Mouse (Mus musculus) urinary bladder, adult 18-20 months (tissue): ENCODE measurements around the gene Kctd10.

Experiments
- DNase-seq, 2 experiments: peaks; one replicate each; pipeline ENCODE4 v3.0.0; 2022; ENCODE audit warnings: low spot score in 2 of 2, mixed read lengths in 2 of 2

Gene Kctd10

DNA sequence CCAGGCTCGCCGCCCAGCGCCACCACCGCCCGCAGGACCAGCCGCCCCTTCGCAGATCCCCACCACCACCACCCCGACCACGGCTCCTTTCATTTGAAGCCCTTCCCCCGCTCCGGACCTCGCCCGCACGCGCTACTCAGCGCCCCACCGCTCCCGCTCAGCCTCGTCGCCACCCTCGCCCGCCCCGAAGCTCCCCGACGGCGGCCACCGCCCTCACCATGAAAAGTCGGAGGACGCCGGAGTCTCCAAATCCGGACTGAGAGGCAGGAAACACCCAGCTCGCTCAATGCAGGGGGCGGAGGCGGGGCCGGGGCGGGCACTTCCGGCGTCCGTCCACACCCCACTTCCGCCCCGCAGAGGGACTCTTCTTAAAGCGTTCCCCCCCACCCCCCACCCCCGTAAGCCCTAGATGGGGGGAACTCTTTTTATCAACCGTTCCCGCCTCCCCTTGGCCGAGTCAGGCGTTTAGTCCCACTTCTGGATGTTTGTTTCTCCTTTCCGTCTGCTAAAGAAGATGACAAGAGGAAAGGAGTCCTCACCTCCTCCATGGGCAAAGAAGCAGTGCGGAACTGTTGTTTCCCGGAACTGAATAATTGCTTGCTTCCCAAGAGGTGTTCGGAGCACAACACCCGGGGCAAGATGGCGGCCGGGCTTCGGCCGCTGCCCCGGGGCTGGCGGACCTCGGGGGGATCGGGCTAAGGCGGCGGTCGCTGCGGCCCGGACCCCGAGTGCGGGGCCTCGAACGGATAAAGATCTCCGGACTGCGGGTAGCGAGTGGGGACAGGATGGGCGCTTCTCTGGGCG, at the start of gene Kctd10, which contains the start of gene Ube3b:
Gene Kctd10, minus strand, starts transcription at position 300 of the 804 bp plus-strand sequence.
Gene Ube3b, plus strand, starts transcription at position 399 of the 804 bp plus-strand sequence.
- DNase-seq = peak; percentile 75 to 78

GRCm38 (mm10) chr5:114429781-114430180, 49.5 kb upstream of the Kctd10 start:
- DNase-seq = no peak

GRCm38 (mm10) chr5:114428621-114429020, 48.3 kb upstream of the Kctd10 start:
- no peak for DNase-seq

DNA sequence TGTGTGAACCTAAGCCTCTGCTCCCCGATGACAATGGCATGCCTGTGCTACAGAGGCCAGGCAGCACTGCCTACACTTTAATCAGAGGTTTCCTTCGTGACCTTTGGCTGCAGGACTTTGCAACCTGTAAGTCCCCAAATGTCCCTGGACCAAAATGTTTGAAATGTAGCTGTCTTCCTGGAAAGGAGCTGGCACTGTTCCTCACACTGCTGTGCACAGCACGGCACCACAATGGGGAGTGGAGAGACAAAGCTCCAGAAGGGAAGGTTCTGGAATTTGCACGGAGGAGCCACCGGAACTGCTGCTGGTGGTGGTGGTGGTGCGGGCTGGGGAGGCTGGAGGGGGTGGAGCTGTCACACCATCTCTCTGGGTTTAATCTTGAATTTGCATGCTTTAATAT, 46.4 kb upstream of the Kctd10 start:
- DNase-seq = no peak

DNA sequence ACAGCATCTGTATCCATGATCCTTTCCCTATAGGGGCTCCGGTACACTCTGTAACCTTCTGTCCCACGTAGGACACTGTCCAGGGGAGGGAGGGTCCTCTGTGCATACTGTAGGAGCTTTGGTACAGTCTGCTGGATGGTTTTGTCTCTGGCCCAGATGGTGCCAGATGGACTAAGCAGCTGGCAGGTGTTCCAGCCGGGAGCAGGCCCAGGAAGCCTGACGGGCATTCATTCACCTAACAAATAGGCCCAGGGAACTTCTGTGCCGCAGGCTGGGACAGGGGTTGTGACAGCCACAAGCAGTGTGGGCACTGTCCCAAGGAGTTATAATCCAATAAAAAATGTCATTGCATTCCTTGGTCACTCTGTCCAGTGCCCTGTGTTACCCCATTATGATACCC, 43.7 kb upstream of the Kctd10 start:
- DNase-seq = no peak

- no peak for DNase-seq
These were observed 42.3 kb upstream of the Kctd10 start for GRCm38 (mm10) chr5:114422591-114422990.

DNA sequence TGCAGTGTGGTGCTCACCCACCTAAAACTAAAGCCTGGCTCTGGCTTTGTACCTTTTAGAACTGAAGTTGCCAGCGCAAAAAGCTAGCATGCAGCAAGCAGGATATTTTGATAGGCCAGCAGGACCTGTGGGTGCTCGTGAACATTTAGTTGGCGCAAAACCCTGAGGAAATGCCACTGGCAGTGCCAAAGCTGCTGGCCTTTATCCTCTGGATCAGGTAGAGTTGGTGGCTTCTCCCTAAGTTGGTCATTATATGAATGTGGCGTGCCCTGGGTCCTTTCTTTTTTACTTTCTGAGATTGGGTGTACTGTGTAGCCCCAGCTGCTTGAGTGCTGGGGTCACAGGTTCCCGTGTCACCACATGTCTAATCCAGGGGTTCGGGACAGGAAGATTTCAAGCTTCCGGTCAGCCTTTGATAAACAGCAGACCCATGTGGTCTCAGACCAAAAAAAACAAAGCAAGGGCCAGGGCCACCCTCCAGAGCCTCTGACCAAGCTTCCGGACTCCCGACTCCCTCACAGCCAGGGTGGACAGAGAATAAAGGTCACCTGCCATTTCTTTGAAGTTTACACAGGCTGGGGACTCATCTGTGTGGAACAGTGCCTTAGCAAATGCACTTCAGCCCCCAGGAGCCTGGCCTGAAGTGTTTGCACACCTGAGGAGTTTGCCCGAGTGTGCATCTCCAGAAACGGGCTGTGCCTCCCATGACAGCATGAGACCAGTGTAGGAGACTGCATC, 41.4 kb upstream of the Kctd10 start:
- no peak for DNase-seq

DNA sequence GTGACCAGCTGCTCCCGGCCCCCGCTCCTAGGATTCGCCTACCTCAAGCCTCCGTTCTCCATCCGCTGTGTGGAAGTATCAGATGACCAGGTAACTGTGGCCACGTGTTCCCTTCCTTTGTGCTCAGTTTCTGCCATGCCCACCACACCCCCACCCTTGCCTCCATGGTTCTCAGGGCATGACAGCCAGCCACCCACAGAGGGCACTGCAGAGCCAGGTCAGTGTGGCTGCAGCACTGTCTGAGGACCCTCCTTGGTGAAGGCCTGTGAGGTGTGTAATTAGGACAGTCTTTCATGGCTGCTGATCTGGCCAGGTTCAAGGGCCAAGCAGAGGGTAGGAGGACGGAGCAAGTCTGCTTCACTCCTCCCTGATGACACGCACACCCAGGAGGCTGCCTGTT, 38.2 kb upstream of the Kctd10 start:
- no peak for DNase-seq

DNA sequence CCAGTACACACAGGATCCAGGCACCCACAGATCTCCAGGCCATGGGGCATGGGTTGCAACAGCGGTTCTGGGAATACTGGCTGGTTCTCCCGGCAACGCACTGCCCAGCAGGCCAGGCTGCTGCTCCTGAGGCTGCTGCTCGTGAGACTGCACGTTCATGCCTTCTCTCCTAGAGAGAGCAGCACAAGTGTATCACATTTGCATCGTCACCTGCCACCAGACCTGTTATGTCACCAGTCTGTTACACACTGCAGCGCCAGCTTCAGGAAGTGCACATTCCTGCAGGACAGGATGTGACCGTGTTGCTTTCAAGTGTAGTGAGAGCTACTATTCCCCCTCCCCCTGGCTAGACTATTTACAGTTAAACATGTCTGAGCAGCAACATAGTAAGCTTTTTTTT, 36.5 kb upstream of the Kctd10 start:
- no peak for DNase-seq

- DNase-seq = no peak
These were observed 35.3 kb upstream of the Kctd10 start for GRCm38 (mm10) chr5:114415606-114416005.

DNA sequence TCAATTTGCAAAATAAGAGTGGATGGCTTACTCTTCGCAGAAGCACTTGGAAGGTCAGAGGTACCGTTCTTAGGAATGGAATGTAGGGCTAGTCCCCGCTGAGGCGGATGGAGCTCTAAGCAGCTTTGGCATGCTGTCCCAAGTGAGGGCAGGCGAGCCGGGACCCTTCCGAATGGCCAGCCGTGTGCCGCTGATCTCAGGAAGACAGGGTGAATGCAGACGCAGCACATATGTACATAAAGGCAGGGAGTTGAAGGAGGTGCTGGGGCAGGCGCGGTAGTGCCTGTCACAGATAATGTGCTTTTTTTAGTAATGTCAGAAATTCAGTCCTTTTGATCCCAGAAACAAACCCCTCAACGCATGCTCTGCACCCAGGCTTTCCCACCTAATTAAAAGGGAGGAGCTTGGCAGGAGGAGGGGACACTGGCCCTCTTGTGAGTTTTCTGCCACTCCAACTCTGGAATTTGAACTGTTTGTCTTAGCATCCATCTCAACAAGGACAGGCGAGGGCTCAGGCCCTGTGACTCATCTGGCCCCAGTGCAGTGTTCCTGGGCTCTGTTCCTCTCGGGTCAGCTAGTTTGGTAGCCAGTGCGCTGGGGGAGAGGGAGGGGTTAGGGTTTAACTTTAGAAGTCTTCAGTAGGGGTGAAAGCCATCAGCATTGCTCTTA, 32.9 kb upstream of the Kctd10 start:
- peak in 1 of 2 experiments; percentile 10 for DNase-seq

GRCm38 (mm10) chr5:114412361-114412998, 32.2 kb upstream of the Kctd10 start:
- no peak for DNase-seq

DNA sequence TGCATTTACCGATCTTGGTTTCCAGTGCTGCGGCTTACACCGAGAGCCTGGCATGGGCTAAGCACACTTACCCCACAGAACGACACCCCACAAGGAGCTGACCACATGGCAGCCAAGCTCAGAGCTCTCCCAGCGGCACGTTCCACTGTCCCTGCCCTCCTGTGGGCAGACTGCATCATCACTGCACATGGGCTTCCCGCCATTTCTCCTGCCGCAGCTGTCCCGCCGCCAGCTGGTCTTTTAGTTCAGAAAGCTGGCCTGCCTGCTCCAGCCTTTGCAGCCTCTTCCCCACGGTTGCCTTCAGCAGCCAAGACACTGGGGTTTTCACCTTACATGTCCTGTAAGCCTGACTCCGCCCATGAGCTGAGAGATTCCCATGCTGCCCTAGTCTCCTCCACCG, 30.1 kb upstream of the Kctd10 start:
- DNase-seq = no peak

DNA sequence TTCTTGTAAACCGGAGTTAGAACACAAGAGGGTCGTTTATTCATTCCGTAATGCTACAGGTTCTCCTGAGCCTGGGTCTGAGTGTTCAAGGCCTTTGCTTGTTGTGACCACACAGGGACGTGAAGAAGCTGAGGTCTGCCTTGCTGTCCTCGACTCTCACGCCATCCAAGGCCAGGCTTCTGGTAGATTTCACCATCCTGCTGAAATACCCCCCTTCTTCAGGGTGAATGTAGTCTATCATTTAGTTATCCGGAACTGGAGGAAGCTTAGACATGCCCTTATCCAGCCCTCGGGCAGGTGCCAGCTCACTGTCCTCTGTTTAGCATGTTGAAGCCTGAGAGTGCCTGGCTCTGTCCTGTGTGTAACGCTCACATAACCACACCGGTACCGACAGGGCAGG, 28.5 kb upstream of the Kctd10 start:
- DNase-seq = no peak

DNA sequence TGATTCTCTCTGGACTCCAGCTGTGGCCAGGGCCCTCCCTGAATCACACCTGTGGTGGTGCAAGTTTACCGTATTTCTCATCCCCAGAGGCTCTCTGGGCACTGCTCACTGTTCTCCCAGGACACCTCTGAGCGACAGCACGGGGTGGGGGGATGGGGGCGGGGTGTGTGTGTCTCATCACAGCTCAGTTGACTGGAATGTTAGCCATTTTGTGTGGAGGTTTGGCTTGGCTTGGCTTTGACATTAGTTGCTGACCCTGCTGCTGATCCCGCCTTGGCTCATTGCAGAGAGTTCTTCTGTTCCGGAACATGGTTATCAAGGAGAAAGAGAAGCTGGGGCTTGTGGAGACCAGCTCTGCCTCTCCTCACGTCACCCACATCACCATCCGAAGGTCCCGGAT, 27.5 kb upstream of the Kctd10 start:
- DNase-seq = no peak

- no peak for DNase-seq
These were observed 27.0 kb upstream of the Kctd10 start for GRCm38 (mm10) chr5:114407269-114407668.

DNA sequence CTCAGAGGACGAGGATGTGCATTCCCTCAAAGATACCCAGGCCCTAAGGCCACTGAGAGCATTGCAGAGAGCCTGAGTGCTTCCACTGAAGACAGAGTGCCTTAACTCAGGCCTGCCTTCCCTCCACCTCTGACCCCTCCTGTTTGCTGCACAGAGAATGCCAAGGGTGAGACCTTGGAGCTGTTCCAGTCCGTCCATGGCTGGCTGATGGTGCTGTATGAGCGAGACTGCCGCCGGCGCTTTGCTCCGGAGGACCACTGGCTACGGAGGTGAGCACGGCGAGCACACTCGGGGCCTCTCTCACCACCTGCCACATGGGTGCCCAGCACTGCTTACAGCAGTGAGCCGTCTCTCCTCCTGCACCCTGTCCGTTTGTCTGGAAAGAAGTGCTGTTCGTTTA, 26.3 kb upstream of the Kctd10 start:
- DNase-seq = no peak

GRCm38 (mm10) chr5:114393169-114393568, 12.9 kb upstream of the Kctd10 start:
- DNase-seq = no peak

DNA sequence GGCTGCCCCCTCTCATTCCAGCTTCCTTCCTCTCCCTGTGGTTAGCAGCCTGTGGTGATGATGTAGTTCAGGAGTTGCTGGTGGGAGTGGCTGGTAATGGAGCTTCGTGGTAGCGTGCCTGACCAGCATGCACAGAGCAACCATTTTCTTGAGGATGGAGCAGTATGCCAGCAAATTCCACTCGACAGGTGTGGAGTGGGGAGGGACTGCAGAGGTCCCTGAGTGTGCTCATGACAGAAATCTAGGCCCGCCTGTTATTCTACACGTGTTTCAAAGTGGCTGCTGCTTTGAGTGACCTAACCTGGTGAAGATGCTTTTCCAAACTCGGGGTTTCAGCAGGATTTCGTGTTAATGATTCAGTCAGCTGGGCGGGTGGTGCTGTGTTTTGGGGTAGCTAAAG, 4.1 kb upstream of the Kctd10 start:
- no peak for DNase-seq

- DNase-seq = no peak
These were observed 3.0 kb upstream of the Kctd10 start for GRCm38 (mm10) chr5:114383184-114383904.

GRCm38 (mm10) chr5:114381013-114381351, 674 bp upstream of the Kctd10 start:
- no peak for DNase-seq
